Mouse (Mus musculus) neural tube, embryonic 14.5 days (tissue): ENCODE results near the gene Glg1. TPM values are rescaled to one million over a fixed set of nuclear protein-coding genes. Genes with fewer than 3 reads are reported as not detected.
A peak's percentile ranks its signal among the peaks of the same experiment; 100 is the strongest.
"Not testable (repeated sequence)": the region's sequence is repeated elsewhere in the genome, so short reads cannot be mapped to it uniquely, and the experiment has no call there.

Experiments used
- ATAC-seq: fragments of 200-750 bp; cut with Nextera tagmentation; 2 replicates; pipeline ENCODE4 v1.8.0; 2017; ENCODE audit warnings: low read depth, mild to moderate bottlenecking, moderate TSS enrichment, moderate library complexity
- H3K27ac ChIP-seq: fragments of 300-500 bp; sonication (generic); 2 replicates; pipeline ENCODE4 v1.5.1; 2014; ENCODE audit warnings: low read depth, mild to moderate bottlenecking, control low read depth, low read length, moderate library complexity, mixed read lengths
- H3K27me3 ChIP-seq: fragments of 300-500 bp; sonication (generic); 2 replicates; pipeline ENCODE4 v1.6.1; 2014; ENCODE audit warnings: low read length; ENCODE audit not compliant: control insufficient read depth, insufficient read depth
- H3K36me3 ChIP-seq: fragments of 300-500 bp; sonication (generic); 2 replicates; pipeline ENCODE4 v1.6.1; 2014; ENCODE audit warnings: low read length, mixed read lengths; ENCODE audit not compliant: control insufficient read depth, insufficient read depth
- H3K4me1 ChIP-seq: fragments of 300-500 bp; sonication (generic); 2 replicates; pipeline ENCODE4 v1.6.1; 2014; ENCODE audit warnings: low read length; ENCODE audit not compliant: control insufficient read depth, insufficient read depth
- H3K4me2 ChIP-seq: fragments of 300-500 bp; sonication (generic); 2 replicates; pipeline ENCODE4 v1.6.1; 2014; ENCODE audit warnings: mild to moderate bottlenecking, low read depth, low read length, control low read depth
- H3K4me3 ChIP-seq: fragments of 300-500 bp; sonication (generic); 2 replicates; pipeline ENCODE4 v1.5.1; 2014; ENCODE audit warnings: low read depth, low read length, control low read depth, mixed read lengths
- H3K9ac ChIP-seq: fragments of 300-500 bp; sonication (generic); replicated peaks from 2 replicates; pipeline ENCODE4 v1.6.1; 2014; ENCODE audit warnings: low read depth, mild to moderate bottlenecking, control low read depth, low read length, mixed read lengths
- H3K9me3 ChIP-seq: fragments of 300-500 bp; sonication (generic); 2 replicates; pipeline ENCODE4 v1.6.1; 2016; ENCODE audit warnings: low read length; ENCODE audit not compliant: control insufficient read depth
- WGBS: fragments of 180-500 bp; shearing (Covaris S2); extraction: QIAGEN DNeasy Blood & Tissue Kit; methylation state at CpG from one replicate; pipeline ENCODE4 v1.1.7; 2014; 5-methylcytosine and 5-hydroxymethylcytosine counted together
- polyA plus RNA-seq: library from polyadenylated mRNA; unstranded; fragments of >200 nt; fragmentation: Nextera tagmentation; extraction: Ambion mirVana; gene quantifications from 2 replicates; pipeline ENCODE4 v1.2.1, GENCODE M21; 2014

The Glg1 gene
- polyA plus RNA-seq, 1 experiment from 2014 or later = 77.0 TPM

DNA sequence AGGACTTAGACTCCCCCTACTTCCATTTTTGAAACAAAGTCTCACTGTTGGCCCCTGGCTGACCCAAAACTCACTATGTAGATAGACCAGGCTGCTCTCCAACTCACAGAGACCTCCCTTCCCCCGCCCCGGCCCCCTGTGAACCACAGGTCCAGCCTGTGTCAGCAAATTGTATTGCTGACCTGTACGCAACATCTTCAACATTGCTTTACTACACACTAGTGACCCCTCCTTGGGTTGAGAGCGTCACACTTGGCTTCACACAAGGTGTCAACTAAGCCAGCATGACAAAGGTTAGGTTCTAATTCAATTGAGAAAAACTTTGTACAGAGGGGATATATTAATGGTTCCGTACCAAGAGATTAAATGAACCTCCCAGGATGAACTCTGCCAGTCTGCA, 1.2 kb upstream of the Glg1 start:
- no peak overlapping the region for H3K4me2 ChIP-seq
- no peaks in the 10 kb centered on the region for H3K9me3 ChIP-seq
- H3K4me3 ChIP-seq = no peak overlapping the region
- no peak overlapping the region for H3K9ac ChIP-seq
- H3K36me3 ChIP-seq = no peaks in the 10 kb centered on the region
- 96% methylated on average over 5 of the region's 5 CpGs for WGBS
- no peak for ATAC-seq
- peaks cover 7% of the 10 kb centered on the region; the same call in 1 of the 2 replicates for H3K4me1 ChIP-seq
- no peak overlapping the region for H3K27ac ChIP-seq
- peaks cover 3% of the 10 kb centered on the region; the same call in 1 of the 2 replicates for H3K27me3 ChIP-seq

DNA sequence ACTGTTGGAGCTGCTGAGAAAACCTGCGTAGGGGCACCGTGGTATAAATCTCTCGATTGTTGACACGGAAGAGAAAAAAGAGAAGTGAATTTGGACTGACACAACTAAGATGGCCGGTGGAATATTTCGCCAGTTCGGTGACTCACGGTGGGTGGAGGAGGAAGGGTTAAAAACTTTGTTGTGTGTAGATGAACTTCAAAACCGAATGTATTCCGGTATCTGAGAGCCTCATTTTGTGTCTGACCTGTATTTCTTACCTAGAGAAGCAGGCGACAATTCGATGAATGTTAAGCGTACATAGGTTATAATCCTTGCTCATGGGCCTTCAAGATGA, 359 bp upstream of the Glg1 start:
- peak overlapping the region; percentile 99 for H3K27ac ChIP-seq
- ATAC-seq = no peak
- H3K36me3 ChIP-seq = no peaks in the 10 kb centered on the region
- peak overlapping the region; percentile 91 for H3K4me3 ChIP-seq
- H3K27me3 ChIP-seq = peaks cover 3% of the 10 kb centered on the region; the same call in 1 of the 2 replicates
- peak overlapping the region; percentile 93 for H3K9ac ChIP-seq
- H3K9me3 ChIP-seq = no peaks in the 10 kb centered on the region
- peak overlapping the region; percentile 61 for H3K4me2 ChIP-seq
- 15% methylated on average over 13 of the region's 13 CpGs for WGBS
- H3K4me1 ChIP-seq = peaks cover 7% of the 10 kb centered on the region; the same call in 1 of the 2 replicates

DNA sequence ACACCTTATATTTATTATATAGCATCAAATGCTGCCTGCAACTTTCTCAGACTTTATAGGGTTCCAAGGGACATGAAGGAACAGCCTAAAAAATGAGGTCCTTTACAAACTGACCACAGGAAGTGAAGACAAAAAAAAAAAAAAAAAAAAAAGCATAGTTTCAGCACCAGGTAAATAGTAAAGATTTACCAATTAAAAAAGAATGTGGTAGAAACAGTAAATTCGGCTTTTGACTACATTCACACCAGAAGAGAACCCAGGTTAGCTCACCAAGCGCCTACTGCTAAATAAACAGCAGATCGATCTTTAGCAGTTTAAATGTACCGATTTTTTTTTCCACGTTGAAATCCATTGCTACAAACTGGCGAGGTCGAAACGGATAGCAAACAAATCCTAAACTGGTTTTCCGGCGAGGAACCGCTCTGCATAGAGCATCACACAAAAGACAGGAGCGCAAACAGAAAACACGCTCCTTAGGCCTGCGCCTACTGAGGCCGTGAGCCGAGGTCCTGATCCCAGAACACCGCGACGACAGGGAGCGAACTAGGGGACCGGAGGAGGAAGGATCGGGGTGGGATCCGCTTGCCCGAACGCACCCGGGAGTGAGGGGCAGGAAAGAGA, 896 bp downstream of the Glg1 start:
- H3K4me1 ChIP-seq = peaks cover 7% of the 10 kb centered on the region; the same call in 1 of the 2 replicates
- peak overlapping the region; percentile 61 for H3K4me2 ChIP-seq
- WGBS = under 1% methylated on average over 22 of the region's 26 CpGs
- peak overlapping the region; percentile 99 for H3K27ac ChIP-seq
- H3K4me3 ChIP-seq = peak overlapping the region; percentile 91
- H3K9me3 ChIP-seq = no peaks in the 10 kb centered on the region
- ATAC-seq = peak; percentile 76
- H3K27me3 ChIP-seq = peaks cover 3% of the 10 kb centered on the region; the same call in 1 of the 2 replicates
- H3K36me3 ChIP-seq = no peaks in the 10 kb centered on the region
- H3K9ac ChIP-seq = peak overlapping the region; percentile 93

DNA sequence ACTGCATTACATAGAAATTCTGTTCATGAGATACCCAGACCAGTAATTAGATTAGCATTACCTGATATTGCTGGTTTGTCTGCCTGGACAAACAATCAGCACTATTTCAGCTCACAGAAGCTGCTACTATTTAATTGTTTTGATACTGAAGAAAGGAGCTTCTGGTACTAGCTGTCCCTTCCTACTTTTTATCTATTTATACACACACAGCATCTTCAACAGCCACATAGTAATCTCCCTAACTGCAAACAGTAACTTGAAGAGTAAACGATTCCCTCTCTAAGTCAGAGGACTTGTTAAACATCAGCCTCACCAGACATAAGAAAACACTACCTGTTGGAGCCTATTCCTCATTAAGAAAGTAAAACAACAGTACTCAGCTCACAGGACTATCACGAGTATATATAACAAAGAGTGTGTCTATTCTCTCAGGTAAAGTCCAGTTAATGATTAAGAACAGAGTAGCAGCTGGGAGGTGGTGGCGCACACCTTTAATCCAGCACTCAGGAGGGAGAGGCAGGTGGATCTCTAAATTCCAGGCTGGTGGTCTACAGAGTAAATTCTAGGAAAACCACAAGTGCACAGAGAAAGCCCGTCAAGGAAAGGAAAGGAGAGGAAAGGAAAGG, 6.4 kb downstream of the Glg1 start:
- Histone ChIP-seq H3K4me3 (no peak overlapping the region), H3K27me3 (no peaks in the 10 kb centered on the region), H3K9ac (no peak overlapping the region), H3K4me1 (peaks cover 4% of the 10 kb centered on the region; the same call in 1 of the 2 replicates), H3K27ac (no peak overlapping the region), H3K36me3 (no peaks in the 10 kb centered on the region), H3K4me2 (no peak overlapping the region), H3K9me3 (no peaks in the 10 kb centered on the region)
- no peak for ATAC-seq
- 88% methylated on average over 4 of the region's 4 CpGs for WGBS

DNA sequence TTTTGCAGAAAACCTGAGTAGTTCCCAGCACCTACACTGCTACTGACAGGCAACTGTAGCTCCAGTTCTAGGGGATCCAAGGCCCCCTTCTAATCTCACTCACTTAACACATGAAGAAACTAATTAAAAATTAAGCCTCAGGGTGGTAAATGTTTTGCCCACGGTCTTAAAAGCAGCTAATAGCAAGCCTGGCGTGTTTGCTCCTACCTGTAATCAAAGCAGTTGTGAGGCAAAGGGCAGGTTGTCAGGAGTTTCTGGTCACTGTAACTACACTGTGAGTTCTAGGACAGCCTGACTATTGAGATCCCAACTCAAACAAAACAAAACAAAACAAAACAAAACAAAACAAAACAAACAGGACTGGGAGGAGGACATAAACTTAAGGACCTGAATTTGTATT, 8.9 kb downstream of the Glg1 start:
- no peak for ATAC-seq
- Histone ChIP-seq H3K9me3 (no peaks in the 10 kb centered on the region), H3K27ac (no peak overlapping the region), H3K9ac (no peak overlapping the region), H3K4me2 (no peak overlapping the region), H3K36me3 (no peaks in the 10 kb centered on the region), H3K27me3 (no peaks in the 10 kb centered on the region), H3K4me1 (no peaks in the 10 kb centered on the region), H3K4me3 (no peak overlapping the region)
- WGBS = 70% methylated on average over 2 of the region's 2 CpGs

DNA sequence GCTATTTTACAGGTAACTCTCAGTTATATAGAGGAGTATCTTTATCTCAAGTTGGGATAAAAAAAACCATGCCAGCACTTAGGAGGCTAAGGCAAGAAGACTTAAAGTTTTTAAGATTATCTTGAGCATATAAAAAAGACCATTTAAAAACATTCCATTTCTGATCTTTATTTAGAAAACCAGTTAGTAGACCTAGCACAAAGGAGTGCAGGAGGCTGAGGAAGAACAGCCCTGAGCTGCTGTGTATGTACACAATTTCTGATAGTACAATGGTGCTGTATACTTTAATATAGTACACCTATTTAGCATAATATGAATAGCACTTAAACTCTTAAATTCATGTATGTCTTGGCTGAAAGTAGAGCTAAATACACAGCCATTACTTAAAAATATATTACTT, 10.9 kb downstream of the Glg1 start:
- Histone ChIP-seq H3K9ac (no peak overlapping the region), H3K4me1 (no peaks in the 10 kb centered on the region), H3K36me3 (no peaks in the 10 kb centered on the region), H3K27ac (no peak overlapping the region), H3K9me3 (no peaks in the 10 kb centered on the region), H3K4me3 (no peak overlapping the region), H3K27me3 (no peaks in the 10 kb centered on the region), H3K4me2 (no peak overlapping the region)
- ATAC-seq = no peak

DNA sequence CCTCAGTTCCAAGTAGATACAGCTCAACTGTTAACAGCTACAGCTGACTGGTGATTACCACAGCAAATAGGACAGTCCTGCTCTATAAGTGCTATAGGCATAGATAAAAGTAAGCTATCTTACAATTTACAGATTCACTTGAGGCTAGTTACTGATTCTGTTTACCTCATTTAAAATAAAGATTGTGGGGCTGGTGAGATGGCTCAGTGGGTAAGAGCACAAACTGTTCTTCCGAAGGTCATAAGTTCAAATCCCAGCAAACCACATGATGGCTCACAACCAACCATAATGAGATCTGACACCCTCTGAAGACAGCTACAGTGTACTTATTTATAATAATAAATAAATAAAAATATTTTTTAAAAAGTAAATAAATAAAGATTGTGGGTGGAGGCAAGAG, 12.2 kb downstream of the Glg1 start:
- H3K9me3 ChIP-seq, H3K4me3 ChIP-seq, H3K9ac ChIP-seq, H3K4me2 ChIP-seq, ATAC-seq, H3K27me3 ChIP-seq, H3K27ac ChIP-seq, H3K36me3 ChIP-seq, H3K4me1 ChIP-seq: not testable (repeated sequence)
- 94% methylated on average over 1 of the region's 1 CpGs for WGBS

DNA sequence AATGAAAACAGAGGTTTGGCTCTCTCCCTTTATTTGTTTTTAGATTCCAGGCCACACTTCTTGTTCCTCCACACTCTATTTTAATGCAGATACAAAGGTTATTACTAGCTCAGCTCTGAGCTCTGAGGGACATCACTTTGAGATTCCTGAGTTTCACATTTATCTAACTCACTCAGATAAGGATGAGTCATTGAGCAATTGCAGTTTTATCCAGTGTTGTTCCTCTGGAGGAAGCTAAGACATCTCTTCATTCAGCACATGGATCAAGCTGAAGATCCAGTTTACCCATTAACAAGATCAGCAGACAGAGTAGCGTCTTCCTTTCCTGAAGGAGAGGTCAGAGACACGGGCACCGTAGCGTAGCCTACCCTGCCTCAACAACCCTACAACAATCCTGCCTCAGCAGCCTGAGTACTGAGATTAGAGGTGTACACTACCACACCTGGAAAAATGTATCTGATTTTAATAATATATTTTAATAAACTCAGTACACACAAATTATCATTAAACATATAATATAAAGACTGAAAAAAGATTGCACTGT, 12.7 kb downstream of the Glg1 start:
- H3K4me1 ChIP-seq = no peaks in the 10 kb centered on the region
- no peak for ATAC-seq
- H3K9ac ChIP-seq = no peak overlapping the region
- no peaks in the 10 kb centered on the region for H3K36me3 ChIP-seq
- H3K4me2 ChIP-seq = no peak overlapping the region
- H3K27me3 ChIP-seq = no peaks in the 10 kb centered on the region
- H3K9me3 ChIP-seq = no peaks in the 10 kb centered on the region
- 86% methylated on average over 4 of the region's 4 CpGs for WGBS
- no peak overlapping the region for H3K4me3 ChIP-seq
- H3K27ac ChIP-seq = no peak overlapping the region

DNA sequence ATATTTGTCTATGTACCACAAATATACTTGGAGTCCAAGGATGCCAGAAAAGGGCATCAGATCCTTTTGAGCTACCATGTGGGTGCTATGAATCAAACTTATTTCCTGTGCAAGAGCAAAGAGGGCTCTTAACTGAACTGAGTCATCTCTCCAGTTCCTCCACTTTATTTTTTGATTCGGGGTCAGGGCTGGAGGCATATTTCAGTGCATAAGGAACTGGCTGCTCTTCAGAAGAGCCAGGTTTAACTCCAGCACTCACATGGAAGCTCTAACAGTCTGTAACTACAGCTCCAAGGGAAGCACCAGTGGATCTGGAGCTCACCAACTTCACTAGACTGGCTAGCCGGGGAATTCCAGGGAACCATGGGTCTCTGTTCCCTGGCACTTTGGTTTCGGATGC, 21.7 kb downstream of the Glg1 start:
- WGBS = 90% methylated on average over 3 of the region's 3 CpGs
- ATAC-seq = no peak
- H3K36me3 ChIP-seq = no peaks in the 10 kb centered on the region
- H3K9me3 ChIP-seq = no peaks in the 10 kb centered on the region
- no peaks in the 10 kb centered on the region for H3K27me3 ChIP-seq
- no peak overlapping the region for H3K9ac ChIP-seq
- no peak overlapping the region for H3K4me3 ChIP-seq
- H3K4me2 ChIP-seq = no peak overlapping the region
- H3K27ac ChIP-seq = no peak overlapping the region
- H3K4me1 ChIP-seq = no peaks in the 10 kb centered on the region
